Mouse (Mus musculus): ENCODE data around the gene Atox1.

The Atox1 gene

GRCm38 (mm10) chr11:55412680-55413415, 48.2 kb downstream of the Atox1 start:
- no peak for DNase-seq

GRCm38 (mm10) chr11:55412034-55412433, 49.0 kb downstream of the Atox1 start:
- no peak for DNase-seq

GRCm38 (mm10) chr11:55410502-55410901, 50.5 kb downstream of the Atox1 start:
- no peak for DNase-seq

- DNase-seq = no peak
These were observed 51.0 kb downstream of the Atox1 start for GRCm38 (mm10) chr11:55410005-55410404.

DNA sequence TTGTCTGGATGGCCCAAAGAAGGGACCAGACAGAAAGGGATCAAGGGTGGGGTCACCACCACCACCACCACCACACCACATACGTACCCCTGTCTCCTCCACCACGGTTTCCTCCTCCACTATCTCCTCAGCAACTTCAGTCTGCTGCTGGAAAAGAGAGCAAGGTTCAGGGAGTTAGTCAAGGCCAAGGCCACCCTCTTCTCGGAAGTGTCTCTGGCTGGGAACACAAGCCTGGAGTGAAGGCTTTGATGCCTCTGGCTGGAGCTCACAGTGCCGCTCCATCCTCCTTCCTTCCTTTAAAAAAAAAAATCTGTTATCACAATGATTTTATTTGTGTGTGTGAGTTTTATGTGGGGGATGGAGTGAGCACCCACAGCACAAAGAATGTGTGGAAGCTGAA, 53.9 kb downstream of the Atox1 start:
- DNase-seq = no peak

DNA sequence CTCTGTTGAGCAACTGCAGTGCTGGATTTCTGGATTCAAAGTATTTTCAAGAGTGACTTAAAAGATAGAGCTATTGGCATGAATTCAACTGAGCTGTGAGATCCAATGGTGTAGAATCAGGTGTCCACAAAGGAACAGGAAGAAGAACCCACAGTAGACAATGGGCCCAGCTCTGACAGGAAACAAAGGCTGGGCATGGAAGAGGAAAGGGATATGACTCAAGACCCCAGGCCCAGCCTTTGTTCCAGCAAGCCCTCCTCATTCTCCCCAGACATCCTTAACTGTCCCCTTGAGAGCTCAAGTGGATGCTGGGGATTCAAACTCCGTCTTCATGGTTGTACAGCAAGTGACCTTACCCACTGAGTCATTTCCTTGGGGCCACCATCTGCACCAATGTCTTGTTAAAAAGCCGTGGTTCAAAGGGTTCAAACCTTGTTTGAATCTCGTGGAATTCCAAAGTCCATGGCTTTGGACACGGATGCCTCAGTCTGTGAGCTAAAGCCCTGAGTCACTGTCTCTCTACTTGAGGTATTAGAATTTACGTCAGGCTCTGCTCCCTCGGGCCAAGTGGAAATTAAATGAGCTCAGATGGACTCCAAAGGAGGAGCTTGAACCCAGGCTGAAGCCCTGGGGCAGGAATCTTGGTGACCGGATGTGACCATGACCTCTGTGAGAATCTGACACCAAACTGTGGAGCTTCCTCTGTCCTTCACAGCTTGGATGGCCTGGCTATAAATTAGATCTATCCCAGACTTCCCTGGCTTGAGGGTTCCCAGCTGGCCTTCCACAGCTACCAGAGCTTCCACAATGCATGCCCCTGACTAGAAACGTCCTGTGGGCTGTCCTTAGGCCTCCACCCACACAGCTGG, 55.2 kb downstream of the Atox1 start:
- DNase-seq = no peak

DNA sequence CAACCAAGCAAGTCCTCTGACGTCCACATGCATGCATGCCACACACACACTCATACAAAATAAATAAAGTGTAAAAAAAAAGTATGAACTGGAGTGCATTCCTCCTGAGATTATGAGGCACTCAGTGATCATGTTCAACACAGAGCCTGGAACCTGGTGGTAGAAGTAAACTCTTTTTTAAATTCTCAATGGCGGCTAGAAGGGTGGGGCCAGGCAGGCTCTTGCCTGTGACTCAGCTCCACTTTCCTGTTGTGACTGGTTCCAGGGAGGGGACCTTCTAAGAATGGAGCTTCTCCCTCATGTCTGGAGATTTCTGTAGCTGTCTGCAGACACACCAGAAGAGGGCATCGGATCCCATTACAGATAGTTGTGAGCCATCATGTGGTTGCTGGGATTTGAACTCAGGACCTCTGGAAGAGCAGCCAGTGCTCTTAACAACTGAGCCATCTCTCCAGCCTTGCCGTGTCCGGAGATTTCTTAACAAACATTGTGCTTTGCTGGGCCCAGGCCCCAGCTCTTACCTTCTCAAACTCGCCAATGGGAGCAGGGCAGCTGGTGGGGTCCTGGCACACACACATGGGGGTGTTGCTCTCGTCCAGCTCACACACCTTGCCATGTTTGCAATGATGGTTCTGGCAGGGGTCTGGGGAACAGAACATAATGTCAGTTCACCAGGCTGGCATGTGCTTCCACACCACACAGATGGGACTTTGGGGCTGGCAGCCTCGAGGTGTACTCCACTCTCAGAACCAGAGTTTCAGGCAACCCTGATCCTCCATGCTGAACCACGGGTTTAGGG, 56.2 kb downstream of the Atox1 start:
- no peak for DNase-seq

GRCm38 (mm10) chr11:55400863-55401262, 60.2 kb downstream of the Atox1 start:
- DNase-seq = no peak

DNA sequence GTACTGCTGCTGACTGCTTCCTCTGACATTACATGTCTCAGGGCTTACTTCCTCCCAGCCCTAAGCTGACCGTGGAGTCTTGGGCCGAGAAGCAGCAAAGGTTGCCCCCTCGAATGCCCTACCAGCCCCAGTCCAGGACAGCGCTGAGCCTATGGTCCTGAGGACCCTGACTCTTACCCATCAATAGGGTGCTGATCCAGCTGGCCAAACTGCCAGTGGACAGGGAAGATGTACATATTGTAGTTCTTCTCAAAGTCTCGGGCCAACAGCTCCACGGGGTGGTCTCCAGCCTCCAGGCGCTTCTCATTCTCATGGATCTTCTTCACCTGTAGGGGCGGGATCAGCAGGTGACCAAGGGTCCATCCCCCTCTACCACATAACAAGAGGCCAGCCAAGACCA, 62.7 kb downstream of the Atox1 start:
- no peak for DNase-seq

- DNase-seq = no peak
These were observed 63.6 kb downstream of the Atox1 start for GRCm38 (mm10) chr11:55397441-55397840.

DNA sequence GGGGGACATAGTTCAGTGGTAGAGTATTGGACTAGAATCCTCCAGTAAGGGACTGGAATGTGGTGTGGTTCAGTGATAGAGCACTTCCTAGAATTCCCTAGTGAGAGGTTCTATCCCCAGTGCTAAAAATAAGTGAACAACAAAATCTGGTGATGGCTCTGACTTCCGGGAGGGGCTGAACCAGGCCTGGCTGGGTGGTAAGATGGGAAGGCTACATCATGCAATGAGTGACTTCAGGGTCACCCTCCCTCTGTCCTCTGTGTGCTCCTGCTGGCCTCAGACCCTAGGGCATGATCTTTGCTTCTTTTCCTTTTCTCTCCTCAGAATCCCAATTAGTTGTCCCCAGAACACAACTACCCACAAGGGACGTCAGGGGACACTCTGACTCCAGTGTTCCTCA, 64.0 kb downstream of the Atox1 start:
- no peak for DNase-seq
